Mouse (Mus musculus): ENCODE results near the gene Trpm8. TPM values are rescaled to one million over a fixed set of nuclear protein-coding genes. Genes with fewer than 3 reads are reported as not detected.

The Trpm8 gene
- total RNA-seq, 2 experiments from 2014 or later = not detected

GRCm38 (mm10) chr1:88280006-88280690, 2.7 kb downstream of the Trpm8 start:
- no peak for ATAC-seq (replicated peaks; ENCODE audit: low FRiP score, low TSS enrichment, poor library complexity, severe bottlenecking)

- no peak for ATAC-seq (replicated peaks; ENCODE audit: low FRiP score, low TSS enrichment, poor library complexity, severe bottlenecking)
Observed at GRCm38 (mm10) chr1:88282301-88282700, 4.8 kb downstream of the Trpm8 start.

DNA sequence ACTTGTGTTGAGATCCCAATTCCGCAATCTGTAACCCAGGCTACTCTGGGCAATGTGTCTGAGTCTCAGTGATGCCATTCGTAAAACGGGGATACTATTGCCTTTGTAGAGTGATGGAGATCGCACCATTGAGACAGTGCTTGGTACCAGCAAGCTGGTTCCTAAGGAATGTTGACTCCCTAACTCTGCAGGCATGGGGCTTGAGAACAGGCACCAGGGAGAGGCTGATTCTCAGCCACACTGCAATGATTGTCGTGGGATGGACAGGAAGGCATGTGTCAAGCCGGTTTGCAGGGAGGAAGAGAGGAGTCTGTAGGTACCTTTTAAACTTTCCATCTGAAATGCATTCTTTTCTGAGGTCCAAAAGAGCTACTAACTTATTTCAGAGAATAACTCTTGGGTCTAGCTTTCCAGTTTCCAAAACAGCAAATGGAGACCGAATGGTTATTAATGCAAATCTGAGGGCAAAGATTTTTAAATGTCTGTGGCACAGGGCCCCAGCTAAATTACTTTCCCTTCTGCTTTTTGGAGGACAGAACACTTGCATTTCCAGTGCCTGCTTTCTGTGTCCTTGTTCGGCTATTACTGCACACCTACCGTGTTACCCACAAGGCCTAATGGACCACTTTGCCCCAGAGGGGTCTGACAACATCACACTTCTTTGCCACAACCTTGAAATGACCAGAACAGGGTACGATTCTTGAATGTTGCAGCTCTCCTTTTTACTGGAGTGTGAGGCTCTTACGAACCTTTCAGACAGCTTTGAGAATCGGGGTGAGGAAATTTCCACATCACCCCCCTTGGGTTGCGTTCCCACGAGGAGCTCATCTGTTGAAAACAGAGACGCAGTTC, 6.1 kb downstream of the Trpm8 start:
- ATAC-seq (replicated peaks; ENCODE audit: low FRiP score, low TSS enrichment, poor library complexity, severe bottlenecking) = no peak

GRCm38 (mm10) chr1:88284228-88284945, 6.9 kb downstream of the Trpm8 start:
- no peak for ATAC-seq (replicated peaks; ENCODE audit: low FRiP score, low TSS enrichment, poor library complexity, severe bottlenecking)

DNA sequence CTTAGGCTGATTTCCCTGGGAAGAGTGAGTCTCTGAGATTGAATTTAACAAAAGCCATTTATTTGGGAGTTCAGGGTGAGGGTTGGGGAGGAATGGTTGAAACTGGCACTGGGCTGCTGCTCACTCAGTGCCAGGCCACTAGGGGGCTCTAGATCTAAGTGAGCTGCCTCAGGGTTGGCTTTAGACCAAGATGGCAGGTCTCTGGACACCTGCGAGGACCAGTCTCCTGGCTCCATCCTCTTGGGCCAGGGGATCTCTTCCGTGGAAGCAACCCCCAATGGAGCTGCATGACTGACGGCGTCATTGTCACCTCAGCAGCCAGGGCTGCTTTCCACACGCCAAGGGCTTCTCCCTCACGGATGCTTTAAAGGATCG, 7.5 kb downstream of the Trpm8 start:
- peak; percentile 40 for ATAC-seq (replicated peaks; ENCODE audit: low FRiP score, low TSS enrichment, poor library complexity, severe bottlenecking)

DNA sequence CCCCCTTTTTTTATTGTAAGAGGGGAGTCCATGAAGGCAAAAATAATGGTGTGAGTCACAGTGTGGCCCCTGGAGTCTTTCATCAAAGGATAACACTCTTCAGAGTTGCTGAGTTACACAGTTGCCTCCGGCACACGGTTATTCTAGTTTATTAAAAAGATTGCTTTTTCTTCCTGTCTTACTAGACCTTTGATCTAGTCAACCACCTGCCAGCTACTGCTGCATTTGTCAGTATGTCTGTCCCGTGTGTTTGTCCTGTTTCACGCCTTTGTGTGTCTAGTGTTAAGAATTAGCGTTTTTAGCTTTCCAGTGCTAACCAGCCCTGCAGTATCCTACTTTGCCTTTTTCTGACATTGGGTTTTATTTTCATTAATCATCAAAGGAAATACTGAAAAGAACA, 8.2 kb downstream of the Trpm8 start:
- no peak for ATAC-seq (replicated peaks; ENCODE audit: low FRiP score, low TSS enrichment, poor library complexity, severe bottlenecking)

DNA sequence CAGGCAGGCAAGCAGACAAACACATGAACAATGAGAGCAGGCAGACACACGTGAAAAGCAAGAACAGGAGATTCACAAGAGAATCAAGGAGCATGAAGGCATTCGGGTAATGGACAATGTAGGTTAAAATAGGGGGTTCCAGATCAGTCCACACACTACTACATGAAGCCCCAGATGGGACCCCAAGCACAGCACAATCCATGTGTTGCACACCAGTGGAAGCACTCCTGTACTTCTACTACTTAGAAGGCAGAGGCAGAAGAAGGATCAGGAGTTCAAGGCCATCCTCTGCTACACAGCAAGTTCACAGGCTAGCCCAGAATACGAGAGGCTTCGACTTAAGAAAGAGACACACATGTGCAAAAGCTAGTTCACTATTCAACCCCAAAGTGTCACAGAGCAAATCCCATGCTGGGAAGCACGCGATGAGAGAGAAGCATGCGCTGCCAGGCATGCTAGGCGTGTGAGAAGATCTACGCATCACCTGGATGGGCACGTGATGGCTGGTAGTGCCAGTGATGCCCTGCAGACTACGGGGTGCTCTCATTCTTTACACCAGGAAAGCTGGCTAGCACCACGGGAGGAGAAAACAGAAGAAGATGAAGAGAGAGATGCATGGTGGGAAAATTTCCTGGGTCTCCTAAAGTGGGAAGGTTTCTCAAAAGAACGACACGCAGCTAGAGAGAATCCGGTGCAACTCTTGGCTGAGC, 8.8 kb downstream of the Trpm8 start:
- ATAC-seq (replicated peaks; ENCODE audit: low FRiP score, low TSS enrichment, poor library complexity, severe bottlenecking) = no peak

GRCm38 (mm10) chr1:88286887-88287696, 9.6 kb downstream of the Trpm8 start:
- peak; percentile 8 for ATAC-seq (replicated peaks; ENCODE audit: low FRiP score, low TSS enrichment, poor library complexity, severe bottlenecking)

- ATAC-seq (replicated peaks; ENCODE audit: low FRiP score, low TSS enrichment, poor library complexity, severe bottlenecking) = peak; percentile 36
Observed at GRCm38 (mm10) chr1:88287697-88287980, 10.2 kb downstream of the Trpm8 start.

DNA sequence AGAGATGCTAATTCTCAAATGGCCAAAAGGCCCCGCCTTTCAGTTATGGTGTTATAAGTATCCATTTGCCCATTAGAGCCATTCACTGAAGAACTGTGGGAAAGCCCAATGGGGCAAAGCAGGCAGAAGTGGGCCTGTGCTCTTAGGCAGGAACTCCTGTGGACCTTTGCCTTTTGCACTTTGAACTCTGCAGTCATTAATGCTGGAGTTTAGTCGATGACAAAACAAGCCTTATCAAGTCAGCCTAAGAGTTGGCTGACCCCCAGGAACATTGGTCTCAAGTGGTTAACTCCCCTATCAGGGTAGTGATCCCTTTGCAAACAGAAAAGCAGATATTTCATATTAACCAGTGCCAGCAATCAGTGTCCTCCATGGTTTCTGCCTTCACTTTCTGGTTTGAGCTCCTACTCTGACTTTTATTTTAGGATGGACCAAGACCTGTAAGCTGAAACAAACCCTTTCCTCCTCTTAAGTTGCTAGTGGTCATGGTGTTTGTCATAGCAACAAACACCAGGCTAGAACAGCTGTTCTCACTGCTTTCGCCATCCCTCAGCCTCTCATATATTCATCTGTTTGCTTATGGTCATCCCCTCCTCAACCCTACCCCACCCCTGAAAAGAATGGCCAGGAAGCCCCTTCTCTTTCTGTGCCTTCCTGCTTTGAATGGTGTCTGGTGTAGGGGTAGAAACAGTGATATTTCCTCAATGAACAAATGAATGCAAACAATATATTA, 10.8 kb downstream of the Trpm8 start:
- ATAC-seq (replicated peaks; ENCODE audit: low FRiP score, low TSS enrichment, poor library complexity, severe bottlenecking) = no peak

- no peak for ATAC-seq (replicated peaks; ENCODE audit: low FRiP score, low TSS enrichment, poor library complexity, severe bottlenecking)
Observed at GRCm38 (mm10) chr1:88288789-88289127, 11.3 kb downstream of the Trpm8 start.

GRCm38 (mm10) chr1:88289152-88289551, 11.7 kb downstream of the Trpm8 start:
- ATAC-seq (replicated peaks; ENCODE audit: low FRiP score, low TSS enrichment, poor library complexity, severe bottlenecking) = no peak

DNA sequence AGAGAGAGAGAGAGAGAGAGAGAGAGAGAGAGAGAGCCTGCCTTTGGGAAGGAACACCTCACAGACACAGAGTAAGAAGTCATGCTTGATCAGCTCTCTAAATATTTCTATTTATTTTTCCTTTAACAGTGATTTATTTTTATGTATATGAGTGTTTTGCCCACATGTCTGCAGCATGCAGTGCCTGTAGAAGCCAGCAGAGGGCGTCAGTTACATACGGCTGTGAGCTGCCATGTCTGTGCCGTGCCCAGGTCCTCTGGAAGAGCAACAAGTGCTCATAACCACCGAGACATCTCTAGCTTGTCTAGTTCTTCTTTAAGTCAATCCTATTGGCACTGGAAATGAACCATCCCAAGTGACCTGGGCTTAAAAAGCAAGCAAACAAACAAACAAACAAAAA, 12.5 kb downstream of the Trpm8 start:
- ATAC-seq (replicated peaks; ENCODE audit: low FRiP score, low TSS enrichment, poor library complexity, severe bottlenecking) = peak; percentile 49

- no peak for ATAC-seq (replicated peaks; ENCODE audit: low FRiP score, low TSS enrichment, poor library complexity, severe bottlenecking)
Observed at GRCm38 (mm10) chr1:88290511-88290910, 13.1 kb downstream of the Trpm8 start.

GRCm38 (mm10) chr1:88291409-88292005, 14.0 kb downstream of the Trpm8 start:
- no peak for ATAC-seq (replicated peaks; ENCODE audit: low FRiP score, low TSS enrichment, poor library complexity, severe bottlenecking)

DNA sequence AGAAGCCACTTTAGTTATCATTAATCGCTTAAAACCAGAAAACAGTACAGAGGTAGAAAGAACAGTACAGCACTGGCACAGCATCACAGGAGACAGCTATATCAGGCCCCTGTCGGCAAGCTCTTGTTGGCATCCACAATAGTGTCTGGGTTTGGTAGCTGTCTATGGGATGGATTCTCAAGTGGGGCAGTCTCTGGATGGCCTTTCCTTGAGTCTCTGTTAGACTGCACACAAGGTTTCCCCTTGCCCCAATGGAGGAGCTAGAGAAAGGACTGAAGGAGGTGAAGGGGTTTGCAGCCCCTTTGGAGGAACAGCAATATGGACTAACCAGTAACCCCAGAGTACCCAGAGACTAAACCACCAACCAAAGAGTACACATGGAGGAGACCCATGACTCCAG, 14.6 kb downstream of the Trpm8 start:
- no peak for ATAC-seq (replicated peaks; ENCODE audit: low FRiP score, low TSS enrichment, poor library complexity, severe bottlenecking)

- ATAC-seq (replicated peaks; ENCODE audit: low FRiP score, low TSS enrichment, poor library complexity, severe bottlenecking) = no peak
Observed at GRCm38 (mm10) chr1:88294650-88295049, 17.2 kb downstream of the Trpm8 start.
